Mouse (Mus musculus): ENCODE measurements around the gene Ptpn6. TPM values are rescaled to one million over a fixed set of nuclear protein-coding genes. Genes with fewer than 3 reads are reported as not detected.

Ptpn6 gene
- total RNA-seq, 2 experiments from 2014 or later: 4.2 to 8.5 TPM

DNA sequence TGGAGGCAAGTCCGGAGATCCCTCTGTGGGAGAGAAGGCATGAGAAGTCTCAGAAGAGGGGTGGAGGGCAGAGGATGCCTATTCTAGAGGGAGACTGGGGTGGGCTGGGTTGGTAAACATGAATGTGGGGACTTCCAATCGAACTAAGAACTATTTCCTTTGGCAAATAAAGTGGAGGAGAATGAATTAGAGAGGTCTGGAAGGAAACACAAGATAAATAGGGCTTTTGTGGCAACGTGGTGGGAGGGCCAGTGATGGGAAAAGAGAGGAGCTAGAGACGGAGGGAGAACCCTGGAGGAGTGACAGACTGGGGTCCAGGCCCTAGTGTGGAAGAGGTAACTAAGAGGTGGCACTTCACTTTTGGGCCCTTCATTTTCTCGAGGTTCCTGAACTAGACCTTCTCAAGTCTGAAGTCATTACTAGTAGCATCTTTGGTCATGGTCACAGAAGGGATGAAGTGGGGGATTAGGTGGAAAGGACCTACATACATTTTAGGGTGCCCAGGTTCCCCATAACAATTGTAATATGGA lies 18.9 kb upstream of the Ptpn6 start:
- no peak for DNase-seq
- intact Hi-C loops (cut with DNase I): loop anchor here (2.0 to 5.0 kb wide), 4 partner anchors 17 to 245 kb away; partner anchors contain the start of genes C1ra, C1rb, Grcc10 and Spsb2

DNA sequence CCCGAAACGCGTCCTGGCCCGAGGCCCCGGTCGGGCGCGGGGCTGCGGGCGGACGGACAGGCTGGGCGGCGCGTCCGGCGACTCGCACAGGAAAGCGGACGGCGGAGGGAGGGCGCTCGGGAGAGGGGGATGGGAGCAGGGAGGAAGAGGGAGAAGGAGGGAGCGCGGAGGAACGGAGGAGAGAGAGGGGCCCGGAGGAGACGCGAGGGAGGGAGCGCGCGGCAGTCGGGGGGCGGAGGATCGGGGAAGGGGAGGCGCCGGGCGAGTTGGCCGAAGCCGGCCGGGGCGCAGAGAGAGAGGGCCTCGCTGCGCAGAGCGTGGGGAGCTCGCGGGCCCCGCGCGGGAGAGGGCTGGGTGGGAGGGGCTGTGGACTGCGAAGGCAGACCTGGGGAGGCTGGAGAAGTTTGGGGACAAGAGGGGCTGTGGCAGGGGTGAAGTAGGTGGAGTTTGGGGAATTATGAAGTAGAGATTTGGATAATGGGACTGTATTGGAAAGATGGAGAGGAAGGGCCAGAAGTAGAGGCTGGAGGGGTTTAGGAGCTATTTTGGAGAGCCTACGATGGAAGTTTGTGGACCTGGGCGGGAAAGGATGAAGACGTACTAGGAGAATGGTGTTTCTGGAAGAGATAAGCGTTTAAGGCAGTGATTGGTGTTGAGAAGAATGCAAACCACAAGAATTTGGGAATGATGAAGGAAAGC lies 18.3 kb upstream of the Ptpn6 start:
- peak; percentile 84 to 87 for DNase-seq
- intact Hi-C loops (cut with DNase I): loop anchor here (2.0 to 5.0 kb wide), 4 partner anchors 16 to 244 kb away; partner anchors contain the start of genes C1ra, C1rb, Grcc10 and Spsb2

DNA sequence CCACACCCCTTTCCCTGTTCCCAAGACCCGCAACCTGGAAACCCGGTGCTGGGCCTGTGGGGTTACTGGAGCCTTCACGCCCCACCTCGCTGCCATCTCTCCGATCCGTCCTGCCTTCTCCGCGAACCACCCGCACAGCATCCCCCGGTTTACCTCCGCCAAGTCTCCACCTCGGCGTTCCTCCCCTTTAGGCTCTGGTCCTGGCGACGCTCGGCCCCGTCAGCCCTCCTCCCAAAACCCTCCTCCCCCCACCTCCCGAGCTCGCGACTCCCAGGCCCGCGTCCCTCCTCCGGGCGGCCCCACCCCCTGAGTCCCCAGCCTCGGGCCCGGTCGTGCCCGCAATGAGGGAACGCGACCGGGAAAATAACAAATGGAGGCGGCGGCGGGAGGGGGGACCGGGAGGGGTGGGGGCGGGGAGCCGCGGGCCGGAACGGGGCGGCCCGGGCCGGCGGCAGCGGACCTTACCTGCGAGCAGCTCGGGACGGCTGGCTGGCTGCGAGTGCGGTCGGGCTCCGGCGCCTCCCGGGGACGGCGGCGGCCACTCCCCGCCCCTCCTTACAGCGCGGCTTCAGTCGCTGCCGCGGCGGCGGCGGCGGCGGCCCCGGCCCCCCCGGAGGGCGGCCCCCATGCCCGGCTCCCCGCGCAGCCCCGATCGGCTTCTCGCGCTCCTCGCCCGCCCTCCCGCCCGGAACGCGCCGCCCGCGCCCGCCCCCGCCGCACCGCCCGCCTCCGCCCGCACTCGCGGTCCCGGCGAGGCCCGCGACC lies 17.5 kb upstream of the Ptpn6 start, which contains the start of the genes Gm45234 and Atn1:
TSS of gene Gm45234 (minus strand) at position 191 of the 765 bp plus-strand sequence.
TSS of gene Atn1 (minus strand) at position 694 of the 765 bp plus-strand sequence.
- intact Hi-C loops (cut with DNase I): loop anchor here (2.0 to 5.0 kb wide), 4 partner anchors 15 to 244 kb away; partner anchors contain the start of genes C1ra, C1rb, Grcc10 and Spsb2
- peak; percentile 80 for DNase-seq

GRCm38 (mm10) chr6:124755306-124755705 lies 16.8 kb upstream of the Ptpn6 start:
- intact Hi-C loops (cut with DNase I): loop anchor here (5.0 kb wide), 3 partner anchors 52 to 243 kb away; partner anchors contain the start of genes C1ra, C1rb and Spsb2
- DNase-seq: no peak

GRCm38 (mm10) chr6:124753861-124754260 lies 15.3 kb upstream of the Ptpn6 start:
- intact Hi-C loops (cut with DNase I): no loop called here
- DNase-seq: no peak

GRCm38 (mm10) chr6:124750405-124750804 lies 11.9 kb upstream of the Ptpn6 start:
- no peak for DNase-seq
- intact Hi-C loops (cut with DNase I): no loop called here

DNA sequence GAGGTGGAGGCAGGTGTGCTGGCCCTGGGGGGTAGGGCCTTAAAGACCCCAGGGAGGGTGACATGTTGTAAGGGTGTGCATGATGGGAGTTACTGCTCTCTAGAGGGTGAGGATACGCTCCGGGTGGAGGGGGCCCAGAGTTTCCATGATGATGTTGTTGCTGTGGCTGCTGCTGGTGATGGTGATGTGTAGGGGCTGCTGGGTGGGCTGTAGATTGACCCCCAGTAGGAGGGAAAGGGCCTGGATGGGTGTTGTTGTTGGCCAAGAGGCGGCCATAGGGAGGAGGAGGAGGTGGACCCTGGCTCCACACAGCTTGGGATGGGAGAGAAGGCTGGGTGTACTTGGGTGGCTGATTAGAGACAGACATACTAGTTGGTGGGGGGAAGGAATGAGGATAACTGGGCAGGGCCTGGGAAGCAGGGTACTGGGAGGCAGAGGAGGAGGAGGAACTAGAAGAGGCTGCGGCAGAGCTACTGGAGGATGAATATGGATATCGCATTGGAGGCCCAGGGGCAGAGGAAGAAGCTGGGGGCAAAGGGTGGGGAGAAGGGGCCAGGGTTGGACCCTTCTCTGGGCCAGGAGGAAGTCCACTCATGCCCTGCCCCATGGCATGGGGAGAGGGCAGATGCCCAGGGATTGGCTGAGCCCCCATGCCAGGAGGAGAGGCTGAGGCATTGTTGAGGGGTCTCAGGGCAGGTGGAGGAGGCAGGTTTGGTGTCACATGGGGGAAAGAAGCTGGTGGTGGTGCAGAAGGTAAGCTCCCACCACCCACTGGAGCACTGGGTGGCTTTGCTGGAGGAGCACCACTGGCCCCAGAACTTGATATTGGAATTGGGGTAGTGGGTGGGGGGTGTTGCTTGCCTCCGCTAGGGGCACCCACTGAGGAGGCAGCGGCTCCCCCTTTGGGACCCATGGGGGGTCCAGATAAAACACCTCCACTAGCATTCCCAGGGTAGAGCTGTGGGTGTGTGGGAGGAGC lies 8.4 kb upstream of the Ptpn6 start:
- intact Hi-C loops (cut with DNase I): no loop called here
- no peak for DNase-seq

- DNase-seq: no peak
- intact Hi-C loops (cut with DNase I): no loop called here
These were observed 7.7 kb upstream of the Ptpn6 start for GRCm38 (mm10) chr6:124746296-124746605.

- intact Hi-C loops (cut with DNase I): no loop called here
- DNase-seq: peak; percentile 95 to 97
These were observed 7.2 kb upstream of the Ptpn6 start for GRCm38 (mm10) chr6:124745490-124746295.

DNA sequence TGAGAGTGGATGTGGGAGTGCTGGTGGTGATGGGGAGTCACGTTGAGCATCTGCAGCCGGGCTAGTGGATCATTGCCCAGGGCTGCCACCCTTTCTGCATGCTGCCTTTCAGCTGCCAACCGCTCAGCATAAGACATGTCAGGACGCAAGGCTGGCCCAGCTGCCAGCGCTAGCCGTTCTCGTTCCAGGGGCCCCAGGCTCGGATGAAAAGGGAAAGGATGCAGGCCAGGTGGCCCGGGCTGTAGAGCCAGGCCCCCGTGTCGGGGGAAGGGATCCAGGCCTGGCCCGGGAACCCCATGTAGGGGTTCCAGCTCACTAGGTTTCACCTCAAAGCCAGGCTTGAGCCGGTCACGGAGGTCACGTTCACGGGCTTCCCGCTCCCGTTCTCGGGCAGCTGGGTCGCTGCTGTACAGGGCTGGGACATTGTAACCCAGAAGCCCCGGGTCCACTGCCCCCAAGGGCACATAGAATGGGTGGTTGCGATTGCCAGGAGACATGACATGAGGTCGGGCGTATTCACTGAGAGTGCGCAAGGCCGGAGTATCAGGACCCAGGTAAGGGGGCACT lies 6.3 kb upstream of the Ptpn6 start:
- no peak for DNase-seq
- intact Hi-C loops (cut with DNase I): loop anchor here (5.0 kb wide), 1 partner anchor 43 kb away; no protein-coding TSS in a partner anchor

DNA sequence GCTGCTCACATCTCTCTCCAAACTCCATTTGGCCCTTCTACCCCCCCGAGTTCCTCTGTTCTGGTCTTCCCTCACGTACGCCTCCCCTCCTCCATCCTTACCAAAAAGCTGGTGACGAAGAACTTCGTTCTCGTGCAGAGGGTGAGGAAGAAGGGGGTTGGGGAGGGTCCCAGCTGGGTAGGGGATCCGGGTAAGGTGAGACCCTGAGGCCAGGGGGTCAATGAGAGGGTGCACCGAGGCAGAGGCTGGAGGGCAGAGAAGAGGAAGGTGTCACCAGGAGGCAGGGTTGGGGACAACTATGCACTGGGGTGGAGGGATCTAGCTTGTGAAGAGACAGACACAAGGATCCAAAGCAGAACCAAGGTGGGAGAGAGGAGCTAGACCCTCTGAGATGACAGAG lies 5.1 kb upstream of the Ptpn6 start:
- intact Hi-C loops (cut with DNase I): loop anchor here (5.0 kb wide), 1 partner anchor 41 kb away; no protein-coding TSS in a partner anchor
- no peak for DNase-seq

DNA sequence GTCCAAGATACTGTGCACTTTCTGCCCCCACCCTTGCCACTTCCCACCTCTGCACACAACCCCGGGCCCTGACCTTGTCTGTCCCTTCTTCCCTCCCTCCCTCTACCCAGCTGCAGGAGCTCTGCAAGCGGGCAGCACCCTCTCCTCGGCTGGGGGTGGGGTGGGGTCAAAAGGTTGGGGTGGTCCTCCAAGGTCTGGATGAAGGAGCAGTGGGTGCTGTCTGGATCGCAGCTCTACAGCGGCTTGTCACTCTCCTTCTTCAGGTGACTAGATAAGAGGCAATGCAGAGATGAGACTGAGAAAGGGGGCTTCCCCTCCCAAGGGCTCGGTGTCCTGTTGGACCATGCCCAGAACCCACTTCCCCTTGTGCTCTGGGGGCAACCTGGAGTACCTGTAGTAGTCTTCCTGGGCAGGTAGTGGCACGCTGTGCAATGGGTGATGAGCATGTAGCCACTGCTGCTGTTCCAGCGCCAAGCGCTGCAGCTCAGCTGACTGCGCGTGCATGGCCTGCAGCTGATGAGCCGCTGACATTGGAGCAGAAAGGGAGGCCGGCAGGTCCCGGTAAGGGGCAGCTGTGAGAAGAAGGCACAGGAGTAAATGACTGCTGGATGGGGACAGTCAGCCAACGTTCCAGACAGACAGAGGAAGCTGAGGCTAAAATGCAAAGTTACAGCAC lies 4.5 kb upstream of the Ptpn6 start:
- no peak for DNase-seq
- intact Hi-C loops (cut with DNase I): loop anchor here (5.0 kb wide), 1 partner anchor 41 kb away; no protein-coding TSS in a partner anchor

DNA sequence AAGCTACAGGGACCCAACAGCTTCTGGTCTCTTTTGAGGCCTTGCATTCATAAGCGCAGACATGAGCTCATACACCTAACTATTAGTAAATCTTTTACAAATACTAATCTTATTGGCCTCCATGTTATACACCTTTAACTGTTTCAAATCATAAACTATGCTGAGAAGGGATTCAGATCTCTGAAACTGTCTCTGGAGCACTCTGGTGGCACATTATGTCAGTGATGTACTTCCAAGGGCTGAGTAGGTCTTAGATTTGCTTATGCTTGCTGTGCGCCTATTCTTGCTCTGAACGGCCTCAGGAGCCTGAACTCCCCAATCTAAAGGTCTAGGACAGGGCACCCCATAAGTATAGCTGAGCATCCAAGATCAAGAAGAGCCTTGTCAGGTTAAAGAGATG lies 3.3 kb upstream of the Ptpn6 start:
- DNase-seq: no peak
- intact Hi-C loops (cut with DNase I): loop anchor here (2.0 to 5.0 kb wide), 2 partner anchors 15 to 40 kb away; partner anchors contain the start of genes Atn1 and Gm45234

DNA sequence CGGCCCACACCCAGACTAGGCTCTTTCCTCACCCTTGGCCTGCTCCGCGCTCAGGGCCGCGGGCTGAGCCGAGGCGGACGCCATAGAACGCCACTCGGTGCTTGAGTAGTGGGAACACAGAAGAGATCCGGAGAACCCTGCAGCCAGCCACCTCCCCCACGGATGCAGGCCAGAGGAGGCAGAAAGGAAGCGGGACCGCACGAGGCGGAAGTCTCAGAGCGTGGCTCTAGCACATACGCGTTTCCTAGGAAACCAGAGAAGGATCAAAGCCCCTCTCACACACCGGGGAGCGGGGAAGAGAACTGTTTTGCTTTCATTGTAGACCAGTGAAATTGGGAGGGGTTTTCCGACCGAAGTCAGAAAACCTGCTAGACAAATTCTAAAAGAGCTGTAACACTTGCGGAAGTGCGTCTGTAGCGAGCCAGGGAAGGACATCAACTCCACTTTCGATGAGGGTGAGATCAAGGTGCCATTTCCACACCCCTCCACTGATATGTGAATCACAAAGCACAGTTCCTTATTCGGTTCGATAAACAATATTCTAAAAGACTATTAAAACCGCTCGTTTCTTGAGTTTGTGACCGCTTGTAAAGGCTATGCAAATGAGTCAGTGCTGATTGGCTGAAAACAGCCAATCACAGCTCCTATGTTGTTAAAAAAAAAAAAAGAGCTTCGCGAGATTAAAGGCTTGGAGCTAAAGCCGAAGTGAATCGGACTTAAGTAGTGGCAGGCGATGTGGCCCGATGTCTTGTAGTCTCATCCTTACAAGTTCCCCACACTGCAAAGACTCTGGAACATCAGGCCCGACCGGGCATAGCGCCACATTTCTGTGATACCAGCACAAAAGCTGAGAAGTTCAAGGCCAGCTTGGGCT lies 2.6 kb upstream of the Ptpn6 start, which contains the start of gene Grcc10:
TSS of gene Grcc10 (minus strand) at position 487 of the 874 bp plus-strand sequence.
- intact Hi-C loops (cut with DNase I): loop anchor here (1.0 to 5.0 kb wide), 3 partner anchors 16 to 39 kb away; partner anchors contain the start of genes Atn1, Emg1, Gm45234 and Phb2
- peak; percentile 85 for DNase-seq

DNA sequence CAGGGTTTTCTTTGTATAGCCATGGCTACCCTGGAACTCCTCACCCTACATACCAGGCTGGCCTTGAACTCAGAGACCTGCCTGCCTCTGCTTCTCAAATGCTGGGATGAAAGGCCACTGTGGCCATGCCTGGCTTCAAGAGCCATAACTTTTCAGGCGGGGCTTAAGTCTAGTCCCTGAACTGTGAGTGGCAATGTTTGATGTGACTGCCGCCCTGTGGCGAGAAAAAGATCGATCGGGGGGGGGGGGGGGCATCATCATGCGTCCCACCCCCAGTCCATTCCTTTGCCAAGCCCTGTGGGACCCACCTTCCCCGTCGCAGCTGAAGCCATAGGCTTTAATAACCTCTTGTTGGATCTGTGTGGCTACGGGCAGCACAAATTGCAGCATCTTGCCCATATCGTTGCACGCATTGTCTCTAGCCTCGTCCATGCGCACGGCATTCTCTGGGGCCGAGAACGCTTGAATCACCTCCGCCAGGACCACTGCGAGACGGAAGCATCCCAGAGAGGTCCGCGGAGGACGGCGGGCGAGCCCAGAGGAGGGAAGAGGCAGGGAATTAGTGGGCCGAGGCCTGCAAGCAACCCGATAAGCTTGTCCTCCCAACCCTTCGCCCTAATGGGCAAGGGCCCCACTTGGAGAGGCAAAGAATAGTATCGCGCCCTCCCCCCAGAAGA lies 1.8 kb upstream of the Ptpn6 start:
- no peak for DNase-seq
- intact Hi-C loops (cut with DNase I): loop anchor here (1.0 to 5.0 kb wide), 3 partner anchors 16 to 38 kb away; partner anchors contain the start of genes Atn1, Emg1, Gm45234 and Phb2

DNA sequence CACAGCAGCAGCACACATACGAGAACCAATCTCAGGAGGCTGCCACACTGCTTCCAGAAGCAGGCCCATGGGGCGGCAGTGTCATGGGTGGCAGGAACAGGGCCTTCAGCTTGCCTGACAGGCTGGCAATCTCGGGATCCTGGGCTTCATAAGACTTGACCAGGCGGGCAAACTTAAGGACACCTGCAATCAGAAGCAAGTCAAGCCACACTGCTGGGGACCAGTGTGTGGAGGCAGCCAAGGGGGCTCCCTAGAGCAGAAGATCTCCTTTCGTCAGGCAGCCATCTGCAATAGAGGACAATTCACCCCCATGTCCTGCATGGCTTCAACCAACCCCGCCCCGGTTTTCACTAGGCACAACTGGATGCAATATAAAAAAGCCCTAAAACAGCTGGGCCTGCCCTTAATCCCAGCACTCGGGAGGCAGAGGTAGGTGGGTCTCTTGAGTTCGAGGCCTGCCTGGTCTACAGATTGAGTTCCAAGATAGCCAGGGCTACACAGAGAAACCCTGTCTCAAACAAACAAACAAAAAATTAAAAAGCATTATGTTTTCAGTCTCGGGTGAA lies 800 bp upstream of the Ptpn6 start:
- intact Hi-C loops (cut with DNase I): loop anchor here (2.0 to 5.0 kb wide), 2 partner anchors 19 to 167 kb away; partner anchors contain the start of gene C1rb
- no peak for DNase-seq
